In the genomic region with DNA sequence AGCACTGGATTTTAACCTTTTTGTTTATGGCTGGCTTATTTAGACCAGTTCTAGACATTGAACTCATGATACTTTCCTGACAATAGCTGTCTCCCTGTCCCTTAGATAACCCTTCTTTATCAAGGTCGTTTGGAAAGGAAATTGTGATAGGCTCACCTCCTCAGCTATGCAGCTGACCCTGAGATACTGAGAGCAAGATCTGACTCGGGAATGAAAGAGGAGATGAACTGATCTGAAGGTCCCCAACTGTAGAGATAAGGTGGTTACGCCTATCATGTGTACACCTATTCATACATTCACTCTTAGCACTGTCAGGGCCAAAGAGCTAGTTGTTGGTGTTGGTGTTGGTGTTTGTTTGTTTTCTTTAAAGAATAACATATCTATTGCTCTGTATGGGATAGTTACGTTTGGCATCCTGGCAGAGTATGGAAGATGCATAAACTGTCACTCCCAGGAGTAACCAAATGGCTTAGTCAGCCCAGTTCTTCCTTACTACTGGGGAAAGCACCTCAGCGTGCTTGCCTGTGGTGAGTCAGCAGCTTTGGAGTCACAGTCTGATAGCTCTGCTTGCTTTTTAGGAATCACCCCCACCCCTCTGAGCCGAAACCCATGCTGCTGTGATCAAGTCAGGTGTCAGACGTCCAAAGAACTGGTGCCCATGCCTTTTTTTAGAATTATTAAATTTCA, we compare ENCODE assay signal across 14 mouse cellular contexts.
A peak's percentile ranks its signal among the peaks of the same experiment; 100 is the strongest.
DNase-seq lines count a peak whose midpoint lies in the region; ATAC-seq and TF ChIP-seq lines count a peak whose summit lies in the region.
"Had no signal": no experiment of that assay in that cellular context is flagged by ENCODE, and none has a peak within 500 bp of the region (broad histone marks: within the 10 kb centered on the region; RNA-seq: fewer than 3 reads in every experiment).

No protein-coding gene starts in this region.

- H3K4me2 ChIP-seq in liver, embryonic 16.5 days (ENCODE audit: low read depth, low read length), result no peak overlapping the region
- no peak overlapping the region for H3K4me2 ChIP-seq in hindbrain, embryonic 14.5 days (replicated peaks)
- no peak overlapping the region for H3K4me2 ChIP-seq in hindbrain, embryonic 13.5 days
- H3K4me2 ChIP-seq in midbrain, embryonic 15.5 days, result no peak overlapping the region
- H3K4me2 ChIP-seq: heart, embryonic 11.5 days; hindbrain, embryonic 12.5 days had no signal

- no peaks in the 10 kb centered on the region for H3K9me3 ChIP-seq in G1E (replicated peaks)
- no peaks in the 10 kb centered on the region for H3K9me3 ChIP-seq in liver, embryonic 16.5 days (replicated peaks; ENCODE audit: control insufficient read depth, low read length)
- H3K9me3 ChIP-seq in hindbrain, embryonic 14.5 days (ENCODE audit: control insufficient read depth, low read length), result no peaks in the 10 kb centered on the region
- no peaks in the 10 kb centered on the region for H3K9me3 ChIP-seq in hindbrain, embryonic 13.5 days
- H3K9me3 ChIP-seq in midbrain, embryonic 15.5 days, result no peaks in the 10 kb centered on the region
- H3K9me3 ChIP-seq: hindbrain, embryonic 12.5 days had no signal

- peaks cover 49% of the 10 kb centered on the region for H3K4me1 ChIP-seq in G1E (ENCODE audit: insufficient read depth, low read depth, low read length)
- no peaks in the 10 kb centered on the region; the same call in 1 of the 2 replicates for H3K4me1 ChIP-seq in liver, embryonic 16.5 days (ENCODE audit: control insufficient read depth, low read depth, low read length)
- H3K4me1 ChIP-seq in hindbrain, embryonic 14.5 days (replicated peaks; ENCODE audit: control insufficient read depth, insufficient read depth, low read length), result peaks cover 21% of the 10 kb centered on the region; the same call in 1 of the 2 replicates
- H3K4me1 ChIP-seq in hindbrain, embryonic 13.5 days (replicated peaks), result peaks cover 32% of the 10 kb centered on the region
- peaks cover 9% of the 10 kb centered on the region; the same call in 1 of the 2 replicates for H3K4me1 ChIP-seq in midbrain, embryonic 15.5 days

- 21% methylated on average over 7 of the region's 7 CpGs for WGBS in liver, embryonic 16.5 days (ENCODE audit: insufficient replicate concordance)
- 83% methylated on average over 7 of the region's 7 CpGs for WGBS in hindbrain, embryonic 14.5 days
- WGBS in hindbrain, embryonic 13.5 days, result 83% methylated on average over 7 of the region's 7 CpGs
- 83% methylated on average over 7 of the region's 7 CpGs for WGBS in midbrain, embryonic 15.5 days

- no peak overlapping the region for H3K27ac ChIP-seq in liver, embryonic 16.5 days (ENCODE audit: low read length)
- H3K27ac ChIP-seq in hindbrain, embryonic 14.5 days, result no peak overlapping the region
- no peak overlapping the region for H3K27ac ChIP-seq in hindbrain, embryonic 13.5 days
- no peak overlapping the region for H3K27ac ChIP-seq in midbrain, embryonic 15.5 days
- H3K27ac ChIP-seq: hindbrain, embryonic 12.5 days; kidney, postnatal 0 days had no signal

- H3K9ac ChIP-seq in liver, embryonic 16.5 days (ENCODE audit: low read depth, low read length), result no peak overlapping the region
- H3K9ac ChIP-seq in hindbrain, embryonic 14.5 days, result no peak overlapping the region
- H3K9ac ChIP-seq in hindbrain, embryonic 13.5 days, result no peak overlapping the region
- H3K9ac ChIP-seq in midbrain, embryonic 15.5 days, result no peak overlapping the region
- H3K9ac ChIP-seq: hindbrain, embryonic 12.5 days had no signal

- peak; percentile 67 for DNase-seq in 416B (ENCODE audit: low read depth)
- peak; percentile 38 for DNase-seq in G1E (ENCODE audit: low spot score)
- peak; percentile 29 for DNase-seq in c-Kit-positive CD71-positive TER-119-positive erythroid progenitor cells, embryonic 14.5 days (ENCODE audit: low spot score)
- no peak for DNase-seq in hindbrain, embryonic 14.5 days (ENCODE audit: low spot score)
- DNase-seq in spleen, postnatal 36 days (ENCODE audit: low spot score in 2 of 2), result no peak
- DNase-seq: cerebellum, postnatal 36 days; spleen, adult 18-20 months; thymus, postnatal 25 days had no signal

- peak; percentile 76 for ATAC-seq in G1E (ENCODE audit: extremely low read depth, insufficient number of reproducible peaks, low FRiP score, poor library complexity, severe bottlenecking)
- ATAC-seq in liver, embryonic 16.5 days (ENCODE audit: low read depth), result peak; percentile 70
- no peak for ATAC-seq in hindbrain, embryonic 14.5 days (ENCODE audit: low FRiP score)
- no peak for ATAC-seq in hindbrain, embryonic 13.5 days (ENCODE audit: low FRiP score)
- no peak for ATAC-seq in midbrain, embryonic 15.5 days (replicated peaks)

- no peaks in the 10 kb centered on the region for H3K27me3 ChIP-seq in G1E (ENCODE audit: insufficient read depth, low read length)
- no peaks in the 10 kb centered on the region for H3K27me3 ChIP-seq in liver, embryonic 16.5 days (ENCODE audit: control insufficient read depth, insufficient read depth, low read depth, low read length)
- H3K27me3 ChIP-seq in hindbrain, embryonic 14.5 days (ENCODE audit: control insufficient read depth, insufficient read depth, low read length), result no peaks in the 10 kb centered on the region
- no peaks in the 10 kb centered on the region for H3K27me3 ChIP-seq in hindbrain, embryonic 13.5 days
- no peaks in the 10 kb centered on the region for H3K27me3 ChIP-seq in midbrain, embryonic 15.5 days (replicated peaks)
- H3K27me3 ChIP-seq: hindbrain, embryonic 12.5 days had no signal

- peak overlapping the region; percentile 34; the same call in 1 of the 2 replicates for H3K4me3 ChIP-seq in G1E (ENCODE audit: low read depth, low read length)
- no peak overlapping the region for H3K4me3 ChIP-seq in liver, embryonic 16.5 days (ENCODE audit: low read depth, low read length)
- H3K4me3 ChIP-seq in hindbrain, embryonic 14.5 days (replicated peaks; ENCODE audit: low read length), result no peak overlapping the region
- H3K4me3 ChIP-seq in hindbrain, embryonic 13.5 days, result no peak overlapping the region
- H3K4me3 ChIP-seq in midbrain, embryonic 15.5 days, result no peak overlapping the region
- H3K4me3 ChIP-seq: hindbrain, embryonic 12.5 days had no signal

- peaks cover 3% of the 10 kb centered on the region for H3K36me3 ChIP-seq in G1E (replicated peaks)
- no peaks in the 10 kb centered on the region for H3K36me3 ChIP-seq in liver, embryonic 16.5 days (ENCODE audit: control insufficient read depth, insufficient read depth)
- no peaks in the 10 kb centered on the region for H3K36me3 ChIP-seq in hindbrain, embryonic 14.5 days (replicated peaks; ENCODE audit: control insufficient read depth, insufficient read depth)
- no peaks in the 10 kb centered on the region for H3K36me3 ChIP-seq in hindbrain, embryonic 13.5 days
- no peaks in the 10 kb centered on the region for H3K36me3 ChIP-seq in midbrain, embryonic 15.5 days (replicated peaks)
- H3K36me3 ChIP-seq: hindbrain, embryonic 12.5 days had no signal

- TF ChIP-seq CTCF in G1E (IDR thresholded peaks at IDR 0.05; ENCODE audit: low read depth, low read length), result no peak

Comparison
In these comparisons a context has a peak if more than half of its experiments do, and no peak if none do; other contexts are left out.
1. DNase-seq: peak in 416B (single experiment), G1E (single experiment) and c-Kit-positive CD71-positive TER-119-positive erythroid progenitor cells, embryonic 14.5 days (single experiment); none in hindbrain, embryonic 14.5 days (single experiment) and spleen, postnatal 36 days (0 of 2).
2. ATAC-seq: peak in G1E (single experiment) and liver, embryonic 16.5 days (single experiment); none in hindbrain, embryonic 14.5 days (single experiment), hindbrain, embryonic 13.5 days (single experiment) and midbrain, embryonic 15.5 days (single experiment).